Mouse (Mus musculus) forebrain, embryonic 11.5 days (tissue): ENCODE data around the gene Gm20388. TPM values are rescaled to one million over a fixed set of nuclear protein-coding genes. Genes with fewer than 3 reads are reported as not detected.
A peak's percentile ranks its signal among the peaks of the same experiment; 100 is the strongest.

ENCODE experiments used
- ATAC-seq: fragments of 200-750 bp; cut with Nextera tagmentation; replicated peaks from 2 replicates; pipeline ENCODE4 v1.8.0; 2017; ENCODE audit warnings: moderate TSS enrichment; ENCODE audit not compliant: low FRiP score
- DNase-seq: peaks from one replicate; pipeline ENCODE4 v3.0.0-alpha.2; 2017; ENCODE audit warnings: low spot score
- H3K27ac ChIP-seq: fragments of 300-500 bp; sonication (generic); 2 replicates; pipeline ENCODE4 v1.5.1; 2014; ENCODE audit warnings: low read depth, low read length
- H3K27me3 ChIP-seq: fragments of 300-500 bp; sonication (generic); 2 replicates; pipeline ENCODE4 v1.6.1; 2014; ENCODE audit warnings: mild to moderate bottlenecking, low read length, mixed read lengths; ENCODE audit not compliant: control insufficient read depth, insufficient read depth
- H3K36me3 ChIP-seq: fragments of 300-500 bp; sonication (generic); 2 replicates; pipeline ENCODE4 v1.6.1; 2014; ENCODE audit warnings: mild to moderate bottlenecking, low read length, moderate library complexity, mixed read lengths; ENCODE audit not compliant: control insufficient read depth, insufficient read depth
- H3K4me1 ChIP-seq: fragments of 300-500 bp; sonication (generic); replicated peaks from 2 replicates; pipeline ENCODE4 v1.6.1; 2014; ENCODE audit warnings: low read length, mixed read lengths; ENCODE audit not compliant: control insufficient read depth, insufficient read depth
- H3K4me2 ChIP-seq: fragments of 300-500 bp; sonication (generic); 2 replicates; pipeline ENCODE4 v1.6.1; 2014; ENCODE audit warnings: low read depth, mild to moderate bottlenecking, low read length, moderate library complexity, mixed read lengths; ENCODE audit not compliant: severe bottlenecking
- H3K4me3 ChIP-seq: fragments of 300-500 bp; sonication (generic); 2 replicates; pipeline ENCODE4 v1.5.1; 2014; ENCODE audit warnings: low read depth, low read length
- H3K9ac ChIP-seq: fragments of 300-500 bp; sonication (generic); 2 replicates; pipeline ENCODE4 v1.6.1; 2014; ENCODE audit warnings: low read length
- H3K9me3 ChIP-seq: fragments of 300-500 bp; sonication (generic); 2 replicates; pipeline ENCODE4 v1.6.1; 2016; ENCODE audit warnings: low read length, mixed read lengths; ENCODE audit not compliant: control insufficient read depth
- WGBS: fragments of 180-500 bp; shearing (Covaris S2); extraction: QIAGEN DNeasy Blood & Tissue Kit; methylation state at CpG from one replicate; pipeline ENCODE4 v1.1.7; 2014; 5-methylcytosine and 5-hydroxymethylcytosine counted together
- polyA plus RNA-seq: library from polyadenylated mRNA; unstranded; fragments of >200 nt; fragmentation: Nextera tagmentation; extraction: Ambion mirVana; gene quantifications from 2 replicates; pipeline ENCODE4 v1.2.1, GENCODE M21; 2014

Gm20388 gene
- polyA plus RNA-seq, 1 experiment from 2014 or later = not detected

DNA sequence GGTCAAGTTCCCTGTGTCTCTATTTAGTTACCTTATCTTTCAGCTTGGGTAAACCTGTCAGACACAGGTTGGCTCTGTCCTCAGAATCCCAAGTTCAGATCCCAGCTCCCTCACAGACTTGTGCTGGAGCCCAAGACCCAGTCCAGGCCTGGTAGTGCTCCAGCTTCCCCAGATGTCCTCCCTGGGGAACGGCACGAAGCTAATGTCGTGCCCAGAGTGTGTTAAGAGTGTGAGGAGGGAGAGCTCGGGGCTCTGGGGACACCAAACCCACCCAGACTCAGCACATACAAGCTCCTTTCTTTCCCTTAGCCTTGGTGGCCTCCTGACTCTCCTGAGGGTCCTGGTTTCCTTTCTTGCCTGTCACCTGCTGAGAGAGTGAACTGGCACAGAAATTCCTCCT lies 1389.4 kb downstream of the Gm20388 start:
- H3K27me3 ChIP-seq = no peaks in the 10 kb centered on the region
- no peaks in the 10 kb centered on the region for H3K36me3 ChIP-seq
- 63% methylated on average over 4 of the region's 4 CpGs for WGBS
- no peak overlapping the region for H3K27ac ChIP-seq
- no peak overlapping the region for H3K4me2 ChIP-seq
- DNase-seq = no peak
- H3K4me1 ChIP-seq = peaks cover 12% of the 10 kb centered on the region
- H3K9ac ChIP-seq = no peak overlapping the region
- H3K4me3 ChIP-seq = no peak overlapping the region
- no peaks in the 10 kb centered on the region for H3K9me3 ChIP-seq
- no peak for ATAC-seq

DNA sequence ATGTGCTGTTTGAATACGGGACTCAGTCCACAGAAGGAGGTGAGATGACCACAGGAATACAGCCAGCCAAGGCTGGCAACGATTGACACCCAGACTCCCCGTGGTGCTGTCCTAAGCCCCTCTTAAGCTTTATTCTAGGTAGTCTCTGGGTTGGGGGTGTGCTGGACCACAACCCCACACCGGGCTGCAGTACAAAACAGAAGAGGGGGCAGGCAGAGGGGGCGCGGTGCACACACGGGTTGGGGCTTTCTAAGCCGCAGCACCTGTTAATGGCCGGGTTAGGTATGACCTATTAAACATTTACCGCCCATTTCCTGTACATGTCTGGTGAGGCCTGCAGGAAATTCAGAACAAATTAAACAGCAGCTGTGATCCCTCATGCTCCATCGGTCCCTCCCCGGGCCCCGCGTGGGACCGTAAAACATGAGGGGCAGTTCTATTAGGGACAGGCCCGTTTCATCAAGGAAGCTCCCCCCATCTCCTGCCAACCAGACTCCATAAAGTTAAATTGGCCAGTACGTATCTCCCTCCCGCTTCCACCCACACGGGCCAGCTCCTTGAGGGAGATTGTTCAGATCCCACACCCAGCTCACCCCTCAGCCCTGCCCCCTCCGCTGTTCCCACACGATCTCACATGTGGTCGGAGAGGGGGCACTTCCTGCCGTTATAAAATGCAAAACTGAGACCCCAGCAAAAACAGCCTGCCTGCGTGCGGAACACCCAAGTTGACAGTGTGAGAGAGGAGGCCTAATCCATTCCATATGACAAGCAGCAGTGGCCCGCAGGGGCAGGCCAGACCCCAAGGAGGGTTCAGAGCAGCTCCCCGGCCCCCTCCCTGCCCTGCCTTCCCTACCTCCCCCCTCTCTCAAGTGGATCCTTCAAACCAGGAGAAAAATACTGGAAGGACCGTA lies 1390.1 kb downstream of the Gm20388 start:
- Histone ChIP-seq H3K9me3 (no peaks in the 10 kb centered on the region), H3K4me1 (peaks cover 12% of the 10 kb centered on the region), H3K36me3 (no peaks in the 10 kb centered on the region), H3K9ac (peak overlapping the region; percentile 36), H3K27me3 (no peaks in the 10 kb centered on the region; the same call in 1 of the 2 replicates), H3K27ac (0 out of 2 replicates have a peak overlapping the region, but pooled peaks have one; percentile 15), H3K4me2 (peak overlapping the region; percentile 38), H3K4me3 (no peak overlapping the region; the same call in 1 of the 2 replicates)
- WGBS = 31% methylated on average over 28 of the region's 28 CpGs
- DNase-seq = peak; percentile 70
- ATAC-seq = peak; percentile 64; the same call in 1 of the 2 replicates

GRCm38 (mm10) chr8:121301431-121301830 lies 1390.8 kb downstream of the Gm20388 start:
- ATAC-seq = peak; percentile 53; the same call in 1 of the 2 replicates

GRCm38 (mm10) chr8:121301978-121302649 lies 1391.5 kb downstream of the Gm20388 start:
- Histone ChIP-seq H3K4me2 (peak overlapping the region; percentile 38; the same call in 1 of the 2 replicates), H3K36me3 (no peaks in the 10 kb centered on the region), H3K27ac (0 out of 2 replicates have a peak overlapping the region, but pooled peaks have one; percentile 26), H3K4me1 (peaks cover 9% of the 10 kb centered on the region), H3K9me3 (no peaks in the 10 kb centered on the region), H3K27me3 (no peaks in the 10 kb centered on the region; the same call in 1 of the 2 replicates), H3K9ac (no peak overlapping the region; the same call in 1 of the 2 replicates), H3K4me3 (no peak overlapping the region)
- WGBS = 75% methylated on average over 10 of the region's 10 CpGs
- ATAC-seq (no peak), DNase-seq (no peak)

More at GRCm38 (mm10) chr8:121301431-121301830, 1390.8 kb downstream of the Gm20388 start:
- Histone ChIP-seq H3K27me3 (no peaks in the 10 kb centered on the region; the same call in 1 of the 2 replicates), H3K4me3 (no peak overlapping the region; the same call in 1 of the 2 replicates), H3K27ac (0 out of 2 replicates have a peak overlapping the region, but pooled peaks have one; percentile 26), H3K9me3 (no peaks in the 10 kb centered on the region), H3K36me3 (no peaks in the 10 kb centered on the region), H3K4me1 (peaks cover 10% of the 10 kb centered on the region), H3K9ac (peak overlapping the region; percentile 45), H3K4me2 (peak overlapping the region; percentile 38)
- 9% methylated on average over 15 of the region's 15 CpGs for WGBS
- DNase-seq = peak; percentile 73

DNA sequence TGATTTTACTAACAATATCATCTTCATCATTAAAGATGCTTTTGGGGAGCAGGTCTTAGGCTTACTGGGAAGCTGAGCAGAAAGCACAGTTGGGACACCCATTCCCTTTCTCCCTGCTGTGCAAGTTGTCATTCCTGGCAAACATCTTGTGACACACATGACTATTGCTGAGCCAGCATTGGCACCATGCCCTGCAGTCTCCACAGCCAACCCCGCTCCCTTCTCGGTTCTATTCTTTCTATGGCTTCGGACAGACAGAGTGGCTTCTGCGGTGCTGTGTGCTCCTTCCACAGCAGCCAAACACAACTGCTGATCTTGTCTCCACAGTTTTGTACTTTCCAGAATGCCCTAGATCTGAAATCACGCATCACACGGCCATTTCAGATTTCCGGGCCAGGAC lies 1397.1 kb downstream of the Gm20388 start:
- WGBS = 89% methylated on average over 7 of the region's 7 CpGs
- H3K4me2 ChIP-seq = no peak overlapping the region
- no peak overlapping the region for H3K4me3 ChIP-seq
- no peaks in the 10 kb centered on the region for H3K9me3 ChIP-seq
- no peak overlapping the region for H3K9ac ChIP-seq
- no peak for DNase-seq
- H3K4me1 ChIP-seq = peaks cover 8% of the 10 kb centered on the region
- ATAC-seq = no peak
- no peak overlapping the region for H3K27ac ChIP-seq
- no peaks in the 10 kb centered on the region for H3K36me3 ChIP-seq
- H3K27me3 ChIP-seq = no peaks in the 10 kb centered on the region; the same call in 1 of the 2 replicates

DNA sequence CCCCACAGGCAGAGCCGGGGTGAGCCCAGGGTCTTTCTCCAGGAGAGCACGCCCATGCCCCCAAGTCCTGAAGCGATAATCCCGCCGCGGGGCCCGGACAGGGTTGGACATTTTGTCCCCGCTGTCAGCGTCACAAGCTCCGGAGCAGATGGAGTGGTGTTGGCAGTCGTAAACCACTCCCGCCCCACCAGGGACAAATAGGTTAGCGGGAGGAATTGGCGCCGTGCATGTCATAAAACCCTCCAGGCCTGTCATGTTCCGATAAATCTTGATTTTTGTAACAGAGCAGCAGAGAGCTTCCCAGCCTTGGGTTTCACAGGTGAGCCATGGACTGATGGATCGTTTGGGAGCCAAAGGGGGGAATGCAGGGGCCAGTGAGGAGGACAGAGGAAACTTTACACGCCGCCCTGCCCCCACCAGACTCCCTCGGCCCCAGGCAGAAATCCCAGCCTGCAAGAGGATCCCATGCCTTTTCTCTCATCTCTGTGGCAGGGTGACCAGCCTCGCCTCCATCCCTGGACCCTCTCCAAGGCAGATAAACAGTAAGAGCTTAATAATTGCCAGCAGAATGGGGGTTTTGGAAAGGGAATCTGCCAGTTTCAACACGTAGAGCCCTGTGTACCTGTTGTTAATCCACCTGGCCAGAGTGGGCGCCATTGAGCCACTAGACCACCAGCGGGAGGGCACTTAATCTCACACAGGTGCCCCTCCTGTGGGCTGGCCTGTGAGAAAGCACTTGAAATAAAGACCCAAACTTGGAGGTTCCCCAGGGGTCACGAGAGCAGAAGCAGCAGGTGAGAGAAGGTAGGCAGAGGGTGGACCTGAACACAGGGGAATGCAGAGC lies 1400.6 kb downstream of the Gm20388 start:
- no peak overlapping the region for H3K4me2 ChIP-seq
- no peak overlapping the region for H3K27ac ChIP-seq
- no peaks in the 10 kb centered on the region for H3K27me3 ChIP-seq
- WGBS = 41% methylated on average over 25 of the region's 25 CpGs
- no peak overlapping the region for H3K9ac ChIP-seq
- peaks cover 8% of the 10 kb centered on the region for H3K4me1 ChIP-seq
- ATAC-seq = no peak
- no peak for DNase-seq
- H3K36me3 ChIP-seq = no peaks in the 10 kb centered on the region
- H3K4me3 ChIP-seq = no peak overlapping the region
- H3K9me3 ChIP-seq = no peaks in the 10 kb centered on the region

GRCm38 (mm10) chr8:121313458-121313857 lies 1402.8 kb downstream of the Gm20388 start:
- H3K9ac ChIP-seq = no peak overlapping the region
- H3K27ac ChIP-seq = no peak overlapping the region
- H3K27me3 ChIP-seq = no peaks in the 10 kb centered on the region
- peaks cover 8% of the 10 kb centered on the region for H3K4me1 ChIP-seq
- no peak for DNase-seq
- H3K4me2 ChIP-seq = no peak overlapping the region
- H3K4me3 ChIP-seq = no peak overlapping the region
- H3K36me3 ChIP-seq = no peaks in the 10 kb centered on the region
- ATAC-seq = no peak
- 62% methylated on average over 6 of the region's 6 CpGs for WGBS
- H3K9me3 ChIP-seq = no peaks in the 10 kb centered on the region

DNA sequence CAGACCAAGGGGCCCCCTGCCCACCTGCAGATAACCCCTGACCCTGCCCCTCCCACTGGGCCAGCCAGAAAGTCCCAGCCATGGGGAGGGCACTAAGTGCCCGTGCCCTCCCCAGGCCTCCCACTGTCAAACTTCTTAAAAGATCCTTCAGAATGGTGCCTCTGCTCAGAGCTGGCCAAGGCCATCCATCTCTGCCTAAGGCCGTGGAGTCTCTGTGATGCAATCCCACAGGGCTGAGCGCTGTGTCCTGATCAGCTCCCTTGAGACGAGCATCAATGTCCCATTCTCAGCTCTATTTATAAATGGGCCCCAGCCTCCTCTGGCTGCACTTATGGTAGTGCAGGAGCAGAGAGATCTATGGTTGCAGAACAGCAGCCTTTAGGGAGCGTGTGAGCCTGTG lies 1403.4 kb downstream of the Gm20388 start:
- Histone ChIP-seq H3K9ac (no peak overlapping the region), H3K27me3 (no peaks in the 10 kb centered on the region), H3K27ac (no peak overlapping the region), H3K4me1 (peaks cover 8% of the 10 kb centered on the region), H3K9me3 (no peaks in the 10 kb centered on the region), H3K36me3 (no peaks in the 10 kb centered on the region), H3K4me2 (no peak overlapping the region), H3K4me3 (no peak overlapping the region)
- ATAC-seq = no peak
- whole genome bisulfite sequencing = 87% methylated on average over 5 of the region's 5 CpGs
- no peak for DNase-seq
